Mouse (Mus musculus): Measurements from ENCODE around the gene Cygb.
"Not testable (repeated sequence)": the region's sequence is repeated elsewhere in the genome, so short reads cannot be mapped to it uniquely, and the experiment has no call there.

Cygb gene

GRCm38 (mm10) chr11:116642681-116643578 is 11.2 kb downstream of the Cygb start:
- peak; percentile 75 for DNase-seq (ENCODE audit: extremely low spot score, low read depth, low spot score)

- no peak for DNase-seq (ENCODE audit: extremely low spot score, low read depth, low spot score)
Measured at GRCm38 (mm10) chr11:116641731-116642130, 12.4 kb downstream of the Cygb start.

GRCm38 (mm10) chr11:116641168-116641567 is 12.9 kb downstream of the Cygb start:
- no peak for DNase-seq (ENCODE audit: extremely low spot score, low read depth, low spot score)

GRCm38 (mm10) chr11:116636607-116637006 is 17.5 kb downstream of the Cygb start:
- not testable (repeated sequence) for DNase-seq (ENCODE audit: extremely low spot score, low read depth, low spot score)

- DNase-seq (ENCODE audit: extremely low spot score, low read depth, low spot score): no peak
Measured at GRCm38 (mm10) chr11:116632962-116633361, 21.2 kb downstream of the Cygb start.

GRCm38 (mm10) chr11:116630171-116630965 is 23.7 kb downstream of the Cygb start:
- no peak for DNase-seq (ENCODE audit: extremely low spot score, low read depth, low spot score)

GRCm38 (mm10) chr11:116629472-116629871 is 24.6 kb downstream of the Cygb start:
- no peak for DNase-seq (ENCODE audit: extremely low spot score, low read depth, low spot score)

- DNase-seq (ENCODE audit: extremely low spot score, low read depth, low spot score): peak; percentile 92
Measured at GRCm38 (mm10) chr11:116628712-116629111, 25.4 kb downstream of the Cygb start.

GRCm38 (mm10) chr11:116627072-116628020 is 26.8 kb downstream of the Cygb start:
- DNase-seq (ENCODE audit: extremely low spot score, low read depth, low spot score): no peak

- no peak for DNase-seq (ENCODE audit: extremely low spot score, low read depth, low spot score)
Measured at GRCm38 (mm10) chr11:116626299-116627071, 27.6 kb downstream of the Cygb start, which contains the start of gene Rhbdf2. Rhbdf2 (minus strand) TSS chr11:116627019.

GRCm38 (mm10) chr11:116625081-116626000 is 28.8 kb downstream of the Cygb start:
- DNase-seq (ENCODE audit: extremely low spot score, low read depth, low spot score): no peak

GRCm38 (mm10) chr11:116624131-116624832 is 29.8 kb downstream of the Cygb start:
- no peak for DNase-seq (ENCODE audit: extremely low spot score, low read depth, low spot score)

GRCm38 (mm10) chr11:116623281-116624124 is 30.6 kb downstream of the Cygb start:
- DNase-seq (ENCODE audit: extremely low spot score, low read depth, low spot score): no peak

GRCm38 (mm10) chr11:116621258-116621704 is 32.8 kb downstream of the Cygb start:
- no peak for DNase-seq (ENCODE audit: extremely low spot score, low read depth, low spot score)

GRCm38 (mm10) chr11:116620559-116621253 is 33.4 kb downstream of the Cygb start:
- DNase-seq (ENCODE audit: extremely low spot score, low read depth, low spot score): no peak

- no peak for DNase-seq (ENCODE audit: extremely low spot score, low read depth, low spot score)
Measured at GRCm38 (mm10) chr11:116620073-116620472, 34.0 kb downstream of the Cygb start.

GRCm38 (mm10) chr11:116619561-116619960 is 34.6 kb downstream of the Cygb start:
- no peak for DNase-seq (ENCODE audit: extremely low spot score, low read depth, low spot score)
